Mouse (Mus musculus) CH12.LX (cell line): ENCODE data around the gene Gm30083.

ENCODE experiments used
- CTCF ChIP-seq, 2 experiments: IDR thresholded peaks in 1 of 2; conservative IDR thresholded peaks in 1 of 2; 2 replicates each; pipeline ENCODE4 v1.5.1; 2011 to 2012; ENCODE audit warnings: low read depth in 2 of 2, low read length in 2 of 2, improper control_type of control experiment in 1 of 2, inconsistent platforms in 1 of 2, mild to moderate bottlenecking in 1 of 2, moderate library complexity in 1 of 2
- MXI1 ChIP-seq: IDR thresholded peaks from 2 replicates; pipeline ENCODE4 v1.6.1; 2011; ENCODE audit warnings: mild to moderate bottlenecking, low read depth, low read length, improper control_type of control experiment
- ZMIZ1 ChIP-seq: IDR thresholded peaks from 2 replicates; pipeline ENCODE4 v1.6.1; 2012; ENCODE audit warnings: low read depth, mild to moderate bottlenecking, inconsistent platforms, low read length, improper control_type of control experiment

DNA sequence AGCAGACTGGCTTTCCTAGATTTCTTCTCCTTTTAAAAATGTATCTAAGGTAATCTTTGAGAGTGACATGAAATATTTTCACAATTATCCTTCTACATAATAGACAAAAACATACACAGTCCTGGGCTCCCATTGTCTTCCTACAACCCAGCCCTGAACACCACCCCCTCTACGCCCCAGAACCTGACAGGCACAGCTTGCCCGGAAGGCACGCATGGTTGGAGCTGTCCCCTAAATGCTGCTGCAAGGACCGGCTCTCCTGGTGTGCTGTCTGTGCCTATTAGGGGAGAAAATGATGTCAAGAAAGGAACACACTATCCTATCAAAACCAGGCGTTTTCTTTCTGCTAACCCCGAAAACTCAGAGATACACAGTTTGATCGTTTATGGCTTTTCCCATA, 37.2 kb downstream of the Gm30083 start:
- TF ChIP-seq CTCF (conservative IDR thresholded peaks at IDR 0.05 in 1 of 2, IDR thresholded peaks at IDR 0.05 in 1 of 2; ENCODE audit: low read depth in 2 of 2, low read length in 2 of 2) (no peak), MXI1 (no peak), ZMIZ1 (no peak)
